Mouse (Mus musculus) embryonic facial prominence, embryonic 14.5 days (tissue): ENCODE measurements at regions not wholly inside any gene's neighbourhood (a gene's known extent, or its start where the extent isn't known, plus 50 kb on each side); places are given as distances from the start of the nearest gene placed in this dataset.

Experiments
- ATAC-seq: fragments of 200-750 bp; cut with Nextera tagmentation; 2 replicates; pipeline ENCODE4 v1.8.0; 2017; ENCODE audit warnings: low read depth, moderate number of reproducible peaks, moderate TSS enrichment
- DNase-seq: peaks from one replicate; pipeline ENCODE4 v3.0.0-alpha.2; 2015; ENCODE audit warnings: low spot score
- H3K27ac ChIP-seq: fragments of 300-500 bp; sonication (generic); replicated peaks from 2 replicates; pipeline ENCODE4 v1.5.1; 2014; ENCODE audit warnings: low read depth, mild to moderate bottlenecking, low read length, moderate library complexity
- H3K27me3 ChIP-seq: fragments of 300-500 bp; sonication (generic); replicated peaks from 2 replicates; pipeline ENCODE4 v1.6.1; 2014; ENCODE audit warnings: low read length; ENCODE audit not compliant: control insufficient read depth, insufficient read depth
- H3K36me3 ChIP-seq: fragments of 300-500 bp; sonication (generic); 2 replicates; pipeline ENCODE4 v1.6.1; 2014; ENCODE audit warnings: low read length, mixed read lengths; ENCODE audit not compliant: control insufficient read depth, insufficient read depth
- H3K4me1 ChIP-seq: fragments of 300-500 bp; sonication (generic); 2 replicates; pipeline ENCODE4 v1.6.1; 2014; ENCODE audit warnings: antibody characterized with exemption, low read length; ENCODE audit not compliant: control insufficient read depth, insufficient read depth
- H3K4me2 ChIP-seq: fragments of 300-500 bp; sonication (generic); 2 replicates; pipeline ENCODE4 v1.6.1; 2014; ENCODE audit warnings: low read depth, mild to moderate bottlenecking, low read length, moderate library complexity, mixed read lengths
- H3K4me3 ChIP-seq: fragments of 300-500 bp; sonication (generic); 2 replicates; pipeline ENCODE4 v1.5.1; 2014; ENCODE audit warnings: low read depth, mild to moderate bottlenecking, low read length
- H3K9ac ChIP-seq: fragments of 300-500 bp; sonication (generic); 2 replicates; pipeline ENCODE4 v1.6.1; 2014; ENCODE audit warnings: low read depth, mild to moderate bottlenecking, low read length, moderate library complexity, mixed read lengths
- H3K9me3 ChIP-seq: fragments of 300-500 bp; sonication (generic); 2 replicates; pipeline ENCODE4 v1.6.1; 2016; ENCODE audit warnings: low read length; ENCODE audit not compliant: control insufficient read depth
- WGBS: fragments of 180-500 bp; shearing (Covaris S2); extraction: QIAGEN DNeasy Blood & Tissue Kit; methylation state at CpG from one replicate; pipeline ENCODE4 v1.1.7; 2014; 5-methylcytosine and 5-hydroxymethylcytosine counted together

GRCm38 (mm10) chr14:9492228-9492627, 826.2 kb upstream of the 4930452B06Rik start:
- Histone ChIP-seq H3K36me3 (no peaks in the 10 kb centered on the region), H3K4me2 (no peak overlapping the region), H3K9ac (no peak overlapping the region), H3K9me3 (no peaks in the 10 kb centered on the region), H3K27me3 (no peaks in the 10 kb centered on the region), H3K27ac (no peak overlapping the region), H3K4me1 (no peaks in the 10 kb centered on the region), H3K4me3 (no peak overlapping the region)
- ATAC-seq (no peak), DNase-seq (no peak)
- WGBS: 68% methylated on average over 2 of the region's 2 CpGs

DNA sequence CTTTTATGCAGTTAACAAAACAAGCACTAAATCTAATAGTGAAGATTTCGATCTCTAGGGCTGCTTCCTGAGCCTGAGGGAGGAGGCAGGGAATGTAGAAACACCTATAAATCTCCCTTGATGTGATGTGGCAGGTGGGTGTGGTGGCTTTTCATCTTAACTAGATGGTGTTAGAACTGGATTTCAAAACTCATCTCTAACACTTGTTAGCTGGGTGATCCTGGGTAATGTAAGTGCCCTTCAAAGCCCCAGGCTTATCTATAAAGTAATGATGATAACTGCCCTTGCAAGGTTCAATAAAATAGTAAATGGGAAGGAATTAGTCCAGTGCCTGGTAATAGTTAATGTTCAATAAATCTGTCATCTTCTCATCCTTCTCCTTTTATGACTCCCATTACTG, 822.5 kb upstream of the 4930452B06Rik start:
- H3K4me2 ChIP-seq: no peak overlapping the region
- no peaks in the 10 kb centered on the region for H3K9me3 ChIP-seq
- no peak overlapping the region for H3K4me3 ChIP-seq
- no peak for ATAC-seq
- 20% methylated on average over 1 of the region's 1 CpGs for WGBS
- no peak overlapping the region for H3K27ac ChIP-seq
- no peaks in the 10 kb centered on the region for H3K27me3 ChIP-seq
- no peaks in the 10 kb centered on the region for H3K36me3 ChIP-seq
- H3K4me1 ChIP-seq: no peaks in the 10 kb centered on the region
- no peak for DNase-seq
- H3K9ac ChIP-seq: no peak overlapping the region

DNA sequence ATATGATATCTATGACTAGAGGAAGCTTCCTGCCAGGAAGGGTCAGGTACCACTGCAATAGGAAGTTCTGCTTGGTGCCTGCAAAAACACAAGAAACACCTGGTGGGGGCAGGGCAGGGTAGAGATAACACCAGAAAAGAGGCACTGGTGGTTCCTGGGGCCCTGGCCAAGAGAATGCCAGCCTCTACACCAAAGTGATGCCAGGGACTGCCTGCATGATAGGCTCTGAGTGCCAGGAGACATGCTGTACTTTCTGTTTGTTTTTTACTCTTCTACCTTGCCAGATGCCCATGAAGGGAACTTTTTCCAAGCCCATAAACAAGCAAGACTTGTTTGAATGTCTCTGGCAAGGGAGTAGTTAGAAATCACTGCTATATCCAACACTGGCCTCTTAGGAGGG, 812.9 kb upstream of the 4930452B06Rik start:
- Histone ChIP-seq H3K4me2 (no peak overlapping the region), H3K4me3 (no peak overlapping the region), H3K27me3 (no peaks in the 10 kb centered on the region), H3K4me1 (no peaks in the 10 kb centered on the region), H3K36me3 (no peaks in the 10 kb centered on the region), H3K27ac (no peak overlapping the region), H3K9ac (no peak overlapping the region), H3K9me3 (no peaks in the 10 kb centered on the region)
- no peak for ATAC-seq
- no peak for DNase-seq

DNA sequence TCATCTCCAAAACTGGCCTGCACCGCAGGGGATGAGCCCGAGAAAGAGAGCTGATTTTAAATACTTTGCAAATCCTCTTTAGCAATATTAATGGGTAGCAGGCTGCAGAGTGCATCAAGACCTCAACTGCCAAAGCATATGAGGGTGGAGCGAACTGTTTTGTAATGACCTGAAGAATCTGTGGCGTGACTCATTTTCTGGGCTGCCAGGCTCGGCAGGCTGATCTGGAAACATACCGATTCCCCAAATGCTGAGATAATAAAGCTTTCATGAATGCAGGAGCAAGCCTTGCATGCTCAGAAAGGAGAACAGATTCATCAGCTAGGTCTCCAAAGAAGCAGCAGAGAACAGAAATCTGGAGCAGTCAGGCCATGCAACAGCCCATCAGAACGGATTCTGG, 809.1 kb upstream of the 4930452B06Rik start:
- Histone ChIP-seq H3K4me1 (no peaks in the 10 kb centered on the region), H3K4me3 (no peak overlapping the region), H3K9me3 (no peaks in the 10 kb centered on the region), H3K27ac (no peak overlapping the region), H3K36me3 (no peaks in the 10 kb centered on the region), H3K27me3 (no peaks in the 10 kb centered on the region), H3K9ac (no peak overlapping the region), H3K4me2 (no peak overlapping the region)
- WGBS: 54% methylated on average over 7 of the region's 7 CpGs
- peak; percentile 29 for DNase-seq
- no peak for ATAC-seq

DNA sequence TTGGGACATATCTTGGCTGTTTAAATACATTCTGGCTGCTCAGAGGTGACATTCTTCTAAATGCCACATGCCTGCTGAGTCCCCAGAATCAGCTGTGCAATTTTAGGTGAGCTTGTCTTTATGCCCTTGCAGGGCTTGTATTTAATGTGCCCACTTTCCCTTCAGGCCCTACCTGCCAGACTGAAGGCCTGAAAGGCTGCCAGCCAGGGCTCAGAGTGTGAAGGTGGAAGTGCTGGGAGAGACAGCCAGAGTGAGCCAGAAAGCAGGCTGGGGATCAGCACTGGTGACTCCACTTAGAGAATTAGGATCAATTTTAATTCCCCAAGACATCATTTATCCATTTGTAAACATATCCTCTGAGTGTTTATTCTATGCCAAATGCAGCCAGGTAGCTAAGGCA, 803.6 kb upstream of the 4930452B06Rik start:
- no peaks in the 10 kb centered on the region for H3K27me3 ChIP-seq
- no peaks in the 10 kb centered on the region for H3K4me1 ChIP-seq
- ATAC-seq (no peak), DNase-seq (no peak)
- H3K36me3 ChIP-seq: no peaks in the 10 kb centered on the region
- no peaks in the 10 kb centered on the region for H3K9me3 ChIP-seq
- no peak overlapping the region for H3K4me3 ChIP-seq
- no peak overlapping the region for H3K27ac ChIP-seq
- no peak overlapping the region for H3K4me2 ChIP-seq
- no peak overlapping the region for H3K9ac ChIP-seq

- DNase-seq (no peak), ATAC-seq (no peak)
- Histone ChIP-seq H3K4me3 (no peak overlapping the region), H3K27me3 (no peaks in the 10 kb centered on the region), H3K27ac (no peak overlapping the region), H3K9ac (no peak overlapping the region), H3K4me1 (no peaks in the 10 kb centered on the region), H3K9me3 (no peaks in the 10 kb centered on the region), H3K36me3 (no peaks in the 10 kb centered on the region), H3K4me2 (no peak overlapping the region)
- 64% methylated on average over 3 of the region's 3 CpGs for WGBS
These were observed 802.6 kb upstream of the 4930452B06Rik start for GRCm38 (mm10) chr14:9468654-9469053.

GRCm38 (mm10) chr14:9467690-9468458, 801.8 kb upstream of the 4930452B06Rik start:
- H3K27me3 ChIP-seq: no peaks in the 10 kb centered on the region
- H3K4me2 ChIP-seq: no peak overlapping the region

DNA sequence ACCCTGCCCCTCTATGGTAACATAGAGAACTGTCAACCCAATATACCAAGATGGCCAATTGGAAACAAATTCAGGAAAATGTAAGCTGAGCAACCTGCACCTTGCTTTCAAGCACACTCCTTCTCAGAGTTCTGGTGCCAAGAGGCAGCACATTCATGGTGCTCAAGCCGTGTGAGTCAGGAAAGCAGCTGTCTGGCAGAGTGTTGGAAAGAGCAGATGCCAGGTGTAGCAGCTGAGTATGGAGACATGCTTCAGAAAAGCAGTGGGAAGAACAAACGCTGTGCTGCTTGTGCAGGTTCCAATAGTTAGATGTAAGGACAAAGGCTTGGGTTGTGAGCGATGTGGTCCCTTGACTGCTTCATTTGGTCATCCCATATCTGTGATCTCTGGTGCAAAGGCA, 794.0 kb upstream of the 4930452B06Rik start:
- no peak overlapping the region for H3K4me2 ChIP-seq
- H3K9ac ChIP-seq: no peak overlapping the region
- no peak for ATAC-seq
- H3K27me3 ChIP-seq: no peaks in the 10 kb centered on the region
- 85% methylated on average over 3 of the region's 3 CpGs for WGBS
- DNase-seq: no peak
- no peak overlapping the region for H3K27ac ChIP-seq
- H3K9me3 ChIP-seq: no peaks in the 10 kb centered on the region
- H3K4me1 ChIP-seq: no peaks in the 10 kb centered on the region
- no peak overlapping the region for H3K4me3 ChIP-seq
- H3K36me3 ChIP-seq: no peaks in the 10 kb centered on the region

More at GRCm38 (mm10) chr14:9467690-9468458, 801.8 kb upstream of the 4930452B06Rik start:
- ATAC-seq (peak; percentile 67; the same call in 1 of the 2 replicates), DNase-seq (no peak)
- Histone ChIP-seq H3K4me1 (no peaks in the 10 kb centered on the region), H3K36me3 (no peaks in the 10 kb centered on the region), H3K9me3 (no peaks in the 10 kb centered on the region), H3K9ac (no peak overlapping the region), H3K27ac (no peak overlapping the region), H3K4me3 (no peak overlapping the region)
- 61% methylated on average over 7 of the region's 7 CpGs for WGBS

DNA sequence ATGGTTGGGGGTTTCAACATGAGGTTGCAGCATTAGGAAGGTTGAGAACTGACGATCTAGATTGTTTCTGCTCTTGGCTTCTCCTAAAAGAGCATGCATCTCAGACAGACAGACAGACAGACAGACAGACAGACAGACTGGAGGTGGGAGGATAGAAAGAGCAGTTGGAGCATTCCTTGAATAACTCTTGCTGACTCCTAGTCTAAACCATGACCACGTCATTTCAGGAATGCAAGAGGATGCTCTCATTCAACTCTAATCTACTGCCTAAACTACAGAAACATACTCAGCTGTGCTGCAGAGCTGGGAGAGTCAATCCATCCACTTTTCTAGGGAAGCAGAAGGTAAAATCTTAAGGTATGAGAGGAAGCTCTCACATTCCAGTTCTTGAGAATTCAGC, 792.8 kb upstream of the 4930452B06Rik start:
- H3K27me3 ChIP-seq: no peaks in the 10 kb centered on the region
- H3K4me3 ChIP-seq: no peak overlapping the region
- no peaks in the 10 kb centered on the region for H3K4me1 ChIP-seq
- 60% methylated on average over 2 of the region's 2 CpGs for WGBS
- no peak overlapping the region for H3K4me2 ChIP-seq
- no peak overlapping the region for H3K27ac ChIP-seq
- no peaks in the 10 kb centered on the region for H3K9me3 ChIP-seq
- DNase-seq (no peak), ATAC-seq (no peak)
- no peak overlapping the region for H3K9ac ChIP-seq
- no peaks in the 10 kb centered on the region for H3K36me3 ChIP-seq
